Mouse (Mus musculus) erythroblast, embryonic 14.5 days (primary cell): Measurements from ENCODE around the gene Amt.

ENCODE experiments used
- GATA1 ChIP-seq: IDR thresholded peaks from 2 replicates; pipeline ENCODE4 v1.6.1; 2012; ENCODE audit warnings: low read length, inconsistent platforms, mixed read lengths
- TAL1 ChIP-seq: IDR thresholded peaks from 3 replicates; pipeline ENCODE4 v1.6.1; 2012; ENCODE audit warnings: low read length, inconsistent platforms, mixed read lengths

GRCm38 (mm10) chr9:108341801-108342200 is 45.1 kb downstream of the Amt start:
- no peak for TF ChIP-seq GATA1
- no peak for TF ChIP-seq TAL1
